Mouse (Mus musculus) adrenal gland, adult 8-10 months (tissue): ENCODE data around the gene 4930579F01Rik. TPM values are rescaled to one million over a fixed set of nuclear protein-coding genes. Genes with fewer than 3 reads are reported as not detected.

Experiments used
- total RNA-seq, 4 experiments: library from RNA; stranded (reverse); gene quantifications; 2 replicates each; pipeline ENCODE4 v1.2.4; 2022

4930579F01Rik gene
- total RNA-seq, 4 experiments from 2014 or later, result not detected

Other genes starting within 250 kb of the 4930579F01Rik start
- gene Dapp1, start 212.3 kb downstream of the 4930579F01Rik start, total RNA-seq, result 10 to 100 TPM in 1 of 4 experiments, 1 to 10 TPM in 3; 3.9 to 11.2 (median 7.0) TPM
- under 1 TPM; 0.03 to 0.07 (median 0.04) TPM for gene 1110002E22Rik, start 128.8 kb downstream of the 4930579F01Rik start, total RNA-seq
- gene Gm5105, start 126.4 kb downstream of the 4930579F01Rik start, total RNA-seq, result under 1 TPM in 1 of 4 experiments, not detected in 3; 0.30 TPM
- 1 to 10 TPM; 4.9 to 9.2 (median 7.0) TPM for gene Trmt10a, start 50.4 kb downstream of the 4930579F01Rik start, total RNA-seq
- 10 to 100 TPM in 2 of 4 experiments, 1 to 10 TPM in 2; 5.9 to 11.8 (median 8.8) TPM for gene Mttp, start 48.9 kb downstream of the 4930579F01Rik start, total RNA-seq
- 100 to 1,000 TPM in 2 of 4 experiments, 1 to 10 TPM in 2; 1.5 to 212 (median 76.4) TPM for gene Adh7, start 23.9 kb upstream of the 4930579F01Rik start, total RNA-seq
- gene Adh1, start 67.2 kb upstream of the 4930579F01Rik start, total RNA-seq, result 1,000 to 10,000 TPM in 2 of 4 experiments, 100 to 1,000 TPM in 2; 318 to 7,826 (median 4,098) TPM
- not detected for gene Adh6a, start 119.5 kb upstream of the 4930579F01Rik start, total RNA-seq
- under 1 TPM in 1 of 4 experiments, not detected in 3; 0.17 TPM for gene Adh6b, start 147.9 kb upstream of the 4930579F01Rik start, total RNA-seq
- 1 to 10 TPM in 1 of 4 experiments, under 1 TPM in 2, not detected in 1; 0.28 to 1.6 (median 0.81) TPM for gene Adh4, start 221.6 kb upstream of the 4930579F01Rik start, total RNA-seq
- 100 to 1,000 TPM; 170 to 219 (median 196) TPM for gene Adh5, start 249.3 kb upstream of the 4930579F01Rik start, total RNA-seq